Mouse (Mus musculus) embryonic stem cell, embryonic (primary cell): ENCODE results near the gene Tmem108.

Source experiments
- CTCF ChIA-PET, 4 experiments: fragments of 300-600 bp in 2 of 4; fragments of 350-600 bp in 2 of 4; sonication (Branson Sonifier 250); formaldehyde crosslinking; loops; one replicate each; lab custom pipeline; 2022; ENCODE audit warnings: inconsistent platforms in 2 of 4; lab: Charles Lee
- POLR2A ChIA-PET, 4 experiments: fragments of 300-600 bp in 2 of 4; fragments of 350-600 bp in 2 of 4; sonication (Branson Sonifier 250); formaldehyde crosslinking; loops; one replicate each; lab custom pipeline; 2022; ENCODE audit warnings: antibody characterized with exemption in 4 of 4, inconsistent platforms in 1 of 4; lab: Charles Lee

Tmem108 gene

GRCm38 (mm10) chr9:103739062-103739461 is 22.6 kb downstream of the Tmem108 start:
- CTCF ChIA-PET: interaction anchor here in 1 of 4 experiments (0.6 kb wide), 1 partner anchor 48 kb away, joined by 4 read pairs; no protein-coding TSS in a partner anchor
- POLR2A ChIA-PET: no interaction called here

GRCm38 (mm10) chr9:103729716-103730115 is 31.9 kb downstream of the Tmem108 start:
- ChIA-PET POLR2A (interaction anchor here in 1 of 4 experiments (0.8 to 1.4 kb wide), 3 partner anchors 9 to 24 kb away, joined by 3 read pairs; no protein-coding TSS in a partner anchor), CTCF (no interaction called here)

GRCm38 (mm10) chr9:103726751-103727462 is 34.7 kb downstream of the Tmem108 start:
- CTCF ChIA-PET: no interaction called here
- POLR2A ChIA-PET: interaction anchor here in 1 of 4 experiments (0.6 to 1.0 kb wide), 3 partner anchors 25 to 801 kb away, joined by 3 to 5 read pairs (median 4); no protein-coding TSS in a partner anchor

- ChIA-PET CTCF (no interaction called here), POLR2A (interaction anchor here in 1 of 4 experiments (0.6 kb wide), 1 partner anchor 472 kb away, joined by 3 read pairs; no protein-coding TSS in a partner anchor)
These were observed 36.1 kb downstream of the Tmem108 start for GRCm38 (mm10) chr9:103725497-103725896.

GRCm38 (mm10) chr9:103721486-103721885 is 40.2 kb downstream of the Tmem108 start:
- CTCF ChIA-PET: interaction anchor here in 1 of 4 experiments (1.5 kb wide), 1 partner anchor 19 kb away, joined by 4 read pairs; no protein-coding TSS in a partner anchor

GRCm38 (mm10) chr9:103721081-103721480 is 40.6 kb downstream of the Tmem108 start:
- ChIA-PET CTCF (interaction anchor here in 1 of 4 experiments (1.5 kb wide), 1 partner anchor 18 kb away, joined by 4 read pairs; no protein-coding TSS in a partner anchor), POLR2A (interaction anchor here in 1 of 4 experiments (0.8 to 2.0 kb wide), 5 partner anchors 9 to 33 kb away, joined by 3 to 5 read pairs (median 3); no protein-coding TSS in a partner anchor)

More at GRCm38 (mm10) chr9:103721486-103721885, 40.2 kb downstream of the Tmem108 start:
- POLR2A ChIA-PET: interaction anchor here in 1 of 4 experiments (1.1 to 2.0 kb wide), 3 partner anchors 8 to 33 kb away, joined by 3 to 5 read pairs (median 3); no protein-coding TSS in a partner anchor

- ChIA-PET CTCF (interaction anchor here in 3 of 4 experiments (0.5 to 1.4 kb wide), 4 partner anchors 17 to 318 kb away, joined by 3 read pairs; no protein-coding TSS in a partner anchor), POLR2A (interaction anchor here in 3 of 4 experiments (0.5 to 2.0 kb wide), 9 partner anchors 11 to 707 kb away, joined by 3 to 5 read pairs (median 3); no protein-coding TSS in a partner anchor)
These were observed 41.6 kb downstream of the Tmem108 start for GRCm38 (mm10) chr9:103720021-103720420.

- ChIA-PET POLR2A (interaction anchor here in 1 of 4 experiments (0.8 kb wide), 1 partner anchor 47 kb away, joined by 3 read pairs; no protein-coding TSS in a partner anchor), CTCF (interaction anchor here in 2 of 4 experiments (1.1 to 1.4 kb wide), 2 partner anchors 13 to 14 kb away, joined by 3 to 4 read pairs; no protein-coding TSS in a partner anchor)
These were observed 45.6 kb downstream of the Tmem108 start for GRCm38 (mm10) chr9:103716002-103716401.

- CTCF ChIA-PET: interaction anchor here in 2 of 4 experiments (1.1 to 1.4 kb wide), 2 partner anchors 12 to 13 kb away, joined by 3 to 4 read pairs; no protein-coding TSS in a partner anchor
- POLR2A ChIA-PET: interaction anchor here in 1 of 4 experiments (0.8 kb wide), 1 partner anchor 48 kb away, joined by 3 read pairs; no protein-coding TSS in a partner anchor
These were observed 46.3 kb downstream of the Tmem108 start for GRCm38 (mm10) chr9:103715352-103715751.

- ChIA-PET CTCF (no interaction called here), POLR2A (no interaction called here)
These were observed 48.4 kb downstream of the Tmem108 start for GRCm38 (mm10) chr9:103713230-103713629.

GRCm38 (mm10) chr9:103712711-103713110 is 48.9 kb downstream of the Tmem108 start:
- ChIA-PET CTCF (no interaction called here), POLR2A (no interaction called here)

- POLR2A ChIA-PET: interaction anchor here in 1 of 4 experiments (1.3 to 1.4 kb wide), 2 partner anchors 21 to 42 kb away, joined by 5 to 6 read pairs; no protein-coding TSS in a partner anchor
- CTCF ChIA-PET: interaction anchor here in 1 of 4 experiments (0.6 kb wide), 1 partner anchor 501 kb away, joined by 3 read pairs; no protein-coding TSS in a partner anchor
These were observed 51.9 kb downstream of the Tmem108 start for GRCm38 (mm10) chr9:103709694-103710093.

GRCm38 (mm10) chr9:103708514-103709173 is 53.0 kb downstream of the Tmem108 start:
- POLR2A ChIA-PET: interaction anchor here in 2 of 4 experiments (0.5 to 1.6 kb wide), 7 partner anchors 10 to 203 kb away, joined by 3 to 6 read pairs (median 3); no protein-coding TSS in a partner anchor

GRCm38 (mm10) chr9:103707857-103708256 is 53.8 kb downstream of the Tmem108 start:
- POLR2A ChIA-PET: interaction anchor here in 2 of 4 experiments (0.5 to 1.6 kb wide), 5 partner anchors 11 to 50 kb away, joined by 3 to 5 read pairs (median 3); no protein-coding TSS in a partner anchor
- CTCF ChIA-PET: interaction anchor here in 3 of 4 experiments (0.6 to 1.0 kb wide), 3 partner anchors 52 to 143 kb away, joined by 3 to 4 read pairs (median 3); no protein-coding TSS in a partner anchor

More at GRCm38 (mm10) chr9:103708514-103709173, 53.0 kb downstream of the Tmem108 start:
- CTCF ChIA-PET: interaction anchor here in 3 of 4 experiments (0.6 to 1.0 kb wide), 3 partner anchors 51 to 144 kb away, joined by 3 to 4 read pairs (median 3); no protein-coding TSS in a partner anchor

- POLR2A ChIA-PET: interaction anchor here in 1 of 4 experiments (1.5 kb wide), 1 partner anchor 44 kb away, joined by 4 read pairs; no protein-coding TSS in a partner anchor
- CTCF ChIA-PET: interaction anchor here in 1 of 4 experiments (0.6 kb wide), 1 partner anchor 662 kb away, joined by 3 read pairs; no protein-coding TSS in a partner anchor
These were observed 54.4 kb downstream of the Tmem108 start for GRCm38 (mm10) chr9:103707000-103707790.

- POLR2A ChIA-PET: no interaction called here
- CTCF ChIA-PET: interaction anchor here in 1 of 4 experiments (0.7 kb wide), 2 partner anchors 47 to 475 kb away, joined by 3 to 4 read pairs; no protein-coding TSS in a partner anchor
These were observed 55.9 kb downstream of the Tmem108 start for GRCm38 (mm10) chr9:103705717-103706116.

GRCm38 (mm10) chr9:103703014-103703413 is 58.6 kb downstream of the Tmem108 start:
- ChIA-PET POLR2A (interaction anchor here in 3 of 4 experiments (0.6 to 1.7 kb wide), 4 partner anchors 15 to 1584 kb away, joined by 3 to 10 read pairs (median 4); no protein-coding TSS in a partner anchor), CTCF (interaction anchor here (0.7 to 1.7 kb wide), 26 partner anchors 9 to 990 kb away, joined by 3 to 7 read pairs (median 3); partner anchors contain the start of gene Nphp3 (in 1 of the 4))
